Mouse (Mus musculus) cortical plate, adult 2 months (tissue): ENCODE measurements around the gene Olfr102.

Source experiments
- CTCF ChIP-seq: fragments of 200-500 bp; IDR thresholded peaks from 2 replicates; pipeline ENCODE4 v1.5.1; 2011; ENCODE audit warnings: mild to moderate bottlenecking, control low read depth, low read length; ENCODE audit not compliant: insufficient read depth; ENCODE audit errors: extremely low read depth
- POLR2A ChIP-seq: fragments of 200-500 bp; IDR thresholded peaks from 2 replicates; pipeline ENCODE4 v1.6.1; 2011; ENCODE audit warnings: mild to moderate bottlenecking, low read length, control low read depth; ENCODE audit not compliant: insufficient read depth; ENCODE audit errors: extremely low read depth

DNA sequence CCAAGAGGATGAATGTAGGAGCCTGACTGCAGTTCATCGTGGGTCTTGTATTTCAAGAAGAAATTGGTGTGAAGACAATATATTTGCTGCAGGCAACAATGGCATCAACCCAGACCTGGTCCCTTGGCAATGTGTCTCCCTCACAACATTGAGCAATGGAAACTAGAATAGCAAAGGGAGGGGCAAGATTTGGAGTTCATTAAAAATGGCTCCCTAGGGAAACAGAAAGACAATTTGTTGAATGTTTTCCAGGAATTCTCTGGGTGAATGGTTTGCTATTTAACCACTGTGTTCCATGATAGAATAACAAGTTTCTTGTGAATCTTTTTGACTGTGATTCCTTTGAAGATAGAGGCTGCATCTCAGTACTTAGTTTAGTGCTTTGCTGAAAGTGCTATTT, 53.2 kb downstream of the Olfr102 start, which contains the start of gene Olfr98:
- TF ChIP-seq CTCF (no peak), POLR2A (no peak)
